Mouse (Mus musculus): ENCODE data around the gene Magi3.

Magi3 gene

DNA sequence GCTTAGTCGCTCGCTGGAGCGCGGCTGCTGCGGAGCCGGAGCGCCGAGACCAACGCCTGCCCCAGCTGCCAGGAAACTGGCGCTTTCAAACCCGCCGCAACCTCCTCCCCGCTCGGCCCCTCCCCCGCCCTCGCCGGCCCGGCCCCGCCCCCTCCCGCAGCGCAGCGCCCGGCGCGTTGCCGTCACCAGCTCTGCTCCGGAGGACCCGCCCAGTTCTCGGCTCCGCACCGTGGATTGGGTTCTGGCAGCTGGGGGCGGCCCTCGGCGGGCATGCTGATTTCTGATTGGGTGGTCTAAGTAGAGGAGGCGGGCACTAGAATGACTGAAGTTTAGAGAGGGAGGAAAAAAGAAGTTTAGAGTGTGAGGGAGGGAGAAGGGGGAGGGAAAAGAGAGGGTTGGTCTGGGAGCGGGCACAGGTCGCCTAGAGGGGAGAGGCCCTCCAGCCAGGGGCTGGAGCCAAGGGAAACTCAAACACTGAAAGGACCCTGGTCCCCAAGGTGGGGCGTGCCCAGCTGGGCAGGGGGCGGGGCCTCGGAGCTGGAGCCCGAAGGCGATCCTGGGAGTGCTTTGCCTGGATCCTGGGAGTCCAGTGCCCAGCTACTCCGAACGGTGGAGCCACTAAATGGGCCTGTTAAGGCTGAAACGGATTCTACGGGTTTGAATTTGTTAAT, at the start of gene Magi3:
Gene Magi3, minus strand, starts transcription at position 80 of the 671 bp plus-strand sequence.
- DNase-seq = peak; percentile 97

GRCm38 (mm10) chr3:104264530-104265145, 44.5 kb upstream of the Magi3 start:
- DNase-seq = no peak

DNA sequence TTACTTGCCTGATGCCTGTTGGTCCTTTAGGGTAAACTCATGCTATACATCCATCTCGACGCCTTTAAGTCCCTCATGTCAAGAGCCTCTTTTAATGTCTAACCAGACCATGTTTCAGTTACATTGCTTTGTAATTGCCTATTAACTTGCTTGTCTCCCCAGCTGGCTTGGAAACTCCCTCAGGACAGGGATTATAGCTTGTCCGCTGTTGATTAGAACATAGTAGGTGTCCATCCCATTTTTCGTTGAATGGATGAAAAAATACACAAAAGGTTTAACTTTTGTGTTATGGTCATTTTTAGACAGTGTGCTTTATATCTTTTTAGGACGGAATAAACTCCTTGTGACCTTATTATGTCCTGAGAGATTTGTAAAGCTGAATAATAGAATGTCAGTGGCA, 40.0 kb upstream of the Magi3 start:
- no peak for DNase-seq

DNA sequence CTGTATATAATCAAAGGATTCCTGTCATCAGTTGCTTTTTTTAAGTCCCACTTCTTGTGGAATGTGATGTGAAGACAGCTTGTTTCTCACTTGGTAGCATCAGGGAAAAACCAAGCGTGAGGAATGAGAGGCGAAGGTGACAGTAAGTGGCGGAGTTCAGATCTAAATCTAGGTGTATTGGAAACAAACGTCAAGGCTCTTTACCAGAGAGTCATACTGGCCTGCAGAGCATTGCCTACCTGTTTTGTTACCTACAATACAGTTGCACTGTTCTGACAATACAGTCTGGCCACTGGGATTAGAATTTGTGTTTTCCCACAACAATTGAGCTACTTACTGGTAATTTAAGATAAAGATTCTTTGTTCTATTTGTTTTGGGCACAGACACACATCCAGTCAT, 39.0 kb upstream of the Magi3 start:
- no peak for DNase-seq

- DNase-seq = no peak
Observed at GRCm38 (mm10) chr3:104257041-104257440, 36.9 kb upstream of the Magi3 start.

DNA sequence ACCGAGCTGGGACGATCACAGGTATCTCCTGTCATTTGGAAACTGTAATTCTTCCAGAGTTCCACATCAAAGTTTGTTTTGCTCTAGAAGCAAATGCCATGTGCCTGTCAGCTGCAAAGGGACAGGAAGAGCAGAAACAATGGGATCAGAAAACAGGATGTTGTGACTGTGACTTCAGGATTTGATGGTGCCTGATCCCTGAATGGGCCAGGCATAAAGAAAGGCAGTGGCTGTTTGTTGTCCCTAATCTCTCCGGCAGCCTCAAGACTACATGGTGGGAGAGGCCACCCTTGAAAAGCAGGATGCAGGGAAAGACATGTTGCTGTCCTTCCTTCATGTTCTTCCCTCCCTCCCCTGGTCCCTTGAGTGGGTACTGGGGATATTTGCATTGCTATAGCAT, 33.6 kb upstream of the Magi3 start:
- DNase-seq = no peak

- no peak for DNase-seq
Observed at GRCm38 (mm10) chr3:104247850-104248249, 27.7 kb upstream of the Magi3 start.

GRCm38 (mm10) chr3:104247057-104247456, 26.9 kb upstream of the Magi3 start:
- no peak for DNase-seq

GRCm38 (mm10) chr3:104244373-104244772, 24.2 kb upstream of the Magi3 start:
- no peak for DNase-seq

DNA sequence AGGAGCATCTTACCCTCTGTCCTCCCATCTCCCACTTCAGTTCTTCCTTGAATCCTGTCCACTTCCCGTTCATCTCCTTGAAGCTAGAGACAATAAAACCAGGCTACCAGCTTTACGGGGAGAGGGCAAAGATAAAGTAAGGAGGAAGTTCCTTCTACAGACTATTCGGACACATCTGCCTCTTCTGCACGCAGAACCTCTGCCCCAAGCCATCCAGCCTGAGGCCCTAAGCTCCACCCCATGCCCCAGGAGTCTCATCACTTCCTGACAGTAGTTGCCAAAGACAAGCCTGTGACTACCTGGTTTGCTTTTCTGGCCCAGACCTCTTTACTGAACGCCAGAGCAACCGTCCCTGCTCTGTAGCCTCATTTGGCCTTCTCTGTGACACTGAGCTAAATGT, 23.8 kb upstream of the Magi3 start:
- DNase-seq = no peak

GRCm38 (mm10) chr3:104239785-104240184, 19.6 kb upstream of the Magi3 start:
- DNase-seq = no peak

DNA sequence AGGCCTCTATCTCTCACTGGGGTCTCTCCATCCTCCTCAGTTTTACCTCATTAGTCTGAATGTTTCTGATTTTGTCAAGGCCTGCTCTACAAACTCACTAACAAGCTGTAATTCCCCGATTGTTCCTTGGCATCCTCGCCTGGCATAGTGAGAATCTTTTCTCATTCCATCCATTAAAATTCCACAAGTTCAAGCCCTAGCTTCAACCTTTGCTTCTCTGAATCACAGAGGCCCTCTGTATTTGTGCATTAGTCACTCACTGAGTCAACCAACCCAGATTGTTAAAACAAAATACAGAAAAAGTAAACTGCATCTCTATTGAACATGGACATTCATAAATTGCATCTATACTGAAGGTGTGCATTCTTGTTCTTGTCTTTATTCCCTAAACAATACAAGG, 19.2 kb upstream of the Magi3 start:
- DNase-seq = no peak

DNA sequence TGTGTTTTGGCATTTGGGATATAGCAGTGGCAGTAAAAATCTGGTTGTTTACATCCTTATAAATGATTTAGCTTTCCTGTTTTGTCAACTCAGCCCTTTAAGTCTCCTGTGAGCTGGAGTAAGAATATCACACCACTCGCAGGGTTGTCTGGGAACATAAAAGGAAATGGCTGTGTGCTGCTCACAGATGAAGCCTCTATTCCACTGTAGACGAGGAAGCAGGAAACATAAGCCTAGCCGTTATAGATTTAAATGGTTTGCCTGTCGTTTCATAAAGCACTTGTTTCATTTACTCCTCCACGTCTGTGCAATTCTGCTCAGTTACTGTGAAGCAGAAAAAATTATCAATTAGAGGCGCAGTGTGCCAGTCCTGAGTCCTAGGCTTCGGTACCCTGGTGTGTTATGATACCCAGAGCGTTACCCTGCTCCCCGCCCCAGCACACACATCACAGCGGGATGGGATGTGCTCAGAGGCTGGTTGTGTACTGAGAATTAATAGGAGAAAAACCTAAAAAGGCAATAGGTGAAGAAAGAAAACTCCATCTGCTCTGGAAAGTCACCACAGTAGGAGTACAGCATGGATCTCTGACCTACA, 17.8 kb upstream of the Magi3 start:
- DNase-seq = no peak

DNA sequence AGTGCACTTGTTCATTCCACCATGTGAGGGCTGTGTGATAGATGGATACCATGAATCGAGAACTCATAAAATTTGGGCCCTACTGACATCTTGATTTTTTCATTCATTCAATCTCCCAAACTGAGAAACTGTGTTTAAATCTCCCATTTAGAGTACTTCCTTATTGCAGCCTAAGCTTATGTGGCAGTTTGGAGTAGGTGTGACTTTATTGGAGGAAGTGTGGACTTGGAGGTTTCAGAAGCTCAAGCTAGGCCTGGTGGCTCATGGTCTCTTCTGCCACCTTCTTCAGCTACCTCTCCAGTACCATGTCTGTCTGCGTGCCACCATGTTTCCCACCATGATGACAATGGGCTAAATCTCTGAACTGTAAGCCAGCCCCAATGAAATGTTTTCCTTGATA, 15.9 kb upstream of the Magi3 start:
- no peak for DNase-seq

GRCm38 (mm10) chr3:104235099-104235498, 14.9 kb upstream of the Magi3 start:
- DNase-seq = no peak

GRCm38 (mm10) chr3:104233366-104234312, 13.5 kb upstream of the Magi3 start:
- no peak for DNase-seq

- no peak for DNase-seq
Observed at GRCm38 (mm10) chr3:104227438-104228111, 7.4 kb upstream of the Magi3 start.

DNA sequence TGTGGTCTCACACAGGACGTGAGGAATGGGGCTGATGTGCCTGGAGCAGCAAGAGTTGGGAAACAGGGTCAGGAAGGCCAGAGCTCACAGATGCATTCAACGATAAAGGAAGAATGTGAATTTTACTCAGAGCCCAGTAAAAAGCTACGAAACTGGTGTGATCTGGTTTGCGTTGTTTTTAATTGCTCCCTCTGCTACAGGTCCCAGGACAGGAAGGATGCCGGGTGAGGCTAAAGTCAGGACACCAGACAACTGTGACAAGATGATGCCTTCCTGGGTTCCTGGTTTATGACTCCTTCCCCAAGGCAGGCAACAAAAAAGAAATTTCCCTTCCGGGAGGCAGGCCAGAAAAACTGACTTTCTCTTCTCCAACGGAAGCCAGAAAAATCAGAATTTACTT, 6.6 kb upstream of the Magi3 start:
- DNase-seq = no peak

DNA sequence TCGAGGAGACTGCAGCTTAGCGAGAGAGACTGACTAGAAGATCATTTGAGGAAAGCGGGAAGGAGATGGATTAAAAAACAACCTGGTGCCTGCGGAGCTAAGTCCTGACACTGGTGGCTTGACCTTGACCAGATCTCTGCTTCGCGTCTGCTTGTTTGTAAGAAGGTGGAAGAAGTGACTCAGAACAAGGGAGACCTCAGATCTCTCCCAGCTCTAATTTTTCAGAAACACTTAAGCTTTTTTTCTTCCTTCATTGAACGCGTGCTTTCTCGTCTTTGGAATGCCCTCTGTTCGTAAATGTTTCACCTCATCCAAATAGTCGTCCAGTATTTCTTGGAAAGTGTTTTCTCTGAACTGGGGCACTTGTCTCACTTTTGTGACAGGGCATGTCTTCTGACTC, 982 bp upstream of the Magi3 start:
- no peak for DNase-seq

- DNase-seq = peak; percentile 59
Observed at GRCm38 (mm10) chr3:104219531-104220294, 461 bp downstream of the Magi3 start.

DNA sequence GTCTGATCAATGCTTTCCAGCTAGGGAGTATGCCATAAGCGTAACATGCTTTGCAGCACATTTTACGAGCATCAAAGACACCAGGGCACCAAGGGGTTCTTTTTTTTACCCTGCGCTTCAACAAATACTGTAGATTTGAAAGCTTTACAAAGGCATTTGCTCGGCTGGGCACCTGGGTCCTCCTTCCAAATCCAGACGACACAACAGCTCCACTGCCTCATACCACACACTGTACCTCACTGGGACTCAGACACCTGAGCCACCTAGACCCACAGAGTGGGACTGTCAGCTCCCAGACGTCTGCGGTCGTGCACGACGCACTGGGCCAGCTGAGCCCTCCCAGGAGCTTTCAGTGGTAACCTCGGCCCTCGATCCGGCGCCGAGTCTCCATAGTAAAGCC, 1.2 kb downstream of the Magi3 start:
- peak; percentile 18 for DNase-seq

- no peak for DNase-seq
Observed at GRCm38 (mm10) chr3:104189823-104190222, 30.4 kb downstream of the Magi3 start.
